Mouse (Mus musculus) NIH3T3 (cell line): ENCODE results near the gene Olfr844.

Experiments
- DNase-seq: peaks from one replicate; pipeline ENCODE4 v3.0.0-alpha.2; 2012; ENCODE audit warnings: low read depth

Olfr844 gene

GRCm38 (mm10) chr9:19316047-19316446, at the start of gene Olfr844:
Gene Olfr844, plus strand, starts transcription at chr9:19316347.
- no peak for DNase-seq

GRCm38 (mm10) chr9:19336157-19336556, 20.0 kb downstream of the Olfr844 start, which contains the start of gene Olfr845:
Gene Olfr845, plus strand, starts transcription at chr9:19336457.
- DNase-seq = no peak

- DNase-seq = no peak
Observed at GRCm38 (mm10) chr9:19363905-19364304, 47.8 kb downstream of the Olfr844 start, which contains the start of gene Olfr846. Gene Olfr846, minus strand, starts transcription at chr9:19364005.
